Mouse (Mus musculus) midbrain, embryonic 12.5 days (tissue): ENCODE measurements around the gene Numa1. TPM values are rescaled to one million over a fixed set of nuclear protein-coding genes. Genes with fewer than 3 reads are reported as not detected.
A peak's percentile ranks its signal among the peaks of the same experiment; 100 is the strongest.
"Not testable (repeated sequence)": the region's sequence is repeated elsewhere in the genome, so short reads cannot be mapped to it uniquely, and the experiment has no call there.

ENCODE experiments used
- ATAC-seq: fragments of 200-750 bp; cut with Nextera tagmentation; 2 replicates; pipeline ENCODE4 v1.8.0; 2017; ENCODE audit warnings: low read depth, moderate TSS enrichment, moderate library complexity; ENCODE audit not compliant: low FRiP score
- H3K27ac ChIP-seq: fragments of 300-500 bp; sonication (generic); replicated peaks from 2 replicates; pipeline ENCODE4 v1.5.1; 2016; ENCODE audit warnings: mild to moderate bottlenecking
- H3K27me3 ChIP-seq: fragments of 300-500 bp; sonication (generic); 2 replicates; pipeline ENCODE4 v1.6.1; 2016; ENCODE audit warnings: mild to moderate bottlenecking
- H3K36me3 ChIP-seq: fragments of 300-500 bp; sonication (generic); 2 replicates; pipeline ENCODE4 v1.6.1; 2016
- H3K4me1 ChIP-seq: fragments of 300-500 bp; sonication (generic); 2 replicates; pipeline ENCODE4 v1.6.1; 2016
- H3K4me2 ChIP-seq: fragments of 300-500 bp; sonication (generic); replicated peaks from 2 replicates; pipeline ENCODE4 v1.6.1; 2016; ENCODE audit warnings: mild to moderate bottlenecking, moderate library complexity
- H3K4me3 ChIP-seq: fragments of 300-500 bp; sonication (generic); 2 replicates; pipeline ENCODE4 v1.5.1; 2016; ENCODE audit warnings: mild to moderate bottlenecking
- H3K9ac ChIP-seq: fragments of 300-500 bp; sonication (generic); replicated peaks from 2 replicates; pipeline ENCODE4 v1.6.1; 2016; ENCODE audit warnings: mild to moderate bottlenecking, moderate library complexity
- H3K9me3 ChIP-seq: fragments of 300-500 bp; sonication (generic); 2 replicates; pipeline ENCODE4 v1.6.1; 2016; ENCODE audit warnings: mild to moderate bottlenecking
- WGBS: fragments of 180-500 bp; shearing (Covaris S2); methylation state at CpG from one replicate; pipeline ENCODE4 v1.1.7; 2016; 5-methylcytosine and 5-hydroxymethylcytosine counted together
- polyA plus RNA-seq: library from polyadenylated mRNA; unstranded; fragments of >200 nt; fragmentation: Nextera tagmentation; extraction: Ambion mirVana; gene quantifications from 2 replicates; pipeline ENCODE4 v1.2.1, GENCODE M21; 2016

Gene Numa1
- polyA plus RNA-seq, 1 experiment from 2014 or later, result 111 TPM

DNA sequence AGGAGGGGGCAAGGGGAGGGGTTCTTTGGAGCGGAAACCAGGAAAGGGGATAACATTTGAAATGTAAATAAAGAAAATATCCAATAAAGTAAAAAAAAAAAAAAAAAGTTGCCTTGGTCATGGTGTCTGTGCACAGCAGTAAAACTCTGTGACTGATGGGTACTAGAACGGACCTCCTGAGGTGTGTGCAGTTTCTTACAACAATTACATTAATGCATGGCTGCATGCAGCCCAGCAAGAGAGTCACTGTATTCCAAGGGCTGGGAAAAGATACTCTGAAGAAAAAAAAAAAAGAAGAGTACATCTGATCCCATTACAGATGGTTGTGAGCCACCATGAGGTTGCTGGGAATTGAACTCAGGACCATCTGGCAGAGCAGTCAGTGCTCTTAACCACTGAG is 87.0 kb downstream of the Numa1 start:
- WGBS, result 98% methylated on average over 2 of the region's 2 CpGs
- H3K27ac ChIP-seq, result not testable (repeated sequence)

GRCm38 (mm10) chr7:102023821-102024220 is 89.9 kb downstream of the Numa1 start:
- no peak for ATAC-seq
- Histone ChIP-seq H3K4me3 (no peak overlapping the region), H3K9ac (no peak overlapping the region), H3K9me3 (no peaks in the 10 kb centered on the region), H3K27me3 (no peaks in the 10 kb centered on the region), H3K27ac (no peak overlapping the region), H3K4me2 (no peak overlapping the region), H3K36me3 (peaks cover 73% of the 10 kb centered on the region), H3K4me1 (no peaks in the 10 kb centered on the region)
- WGBS, result 96% methylated on average over 9 of the region's 9 CpGs

More for the DNA sequence above, 87.0 kb downstream of the Numa1 start:
- H3K4me3 ChIP-seq, H3K9me3 ChIP-seq, ATAC-seq, H3K4me2 ChIP-seq, H3K4me1 ChIP-seq, H3K9ac ChIP-seq, H3K27me3 ChIP-seq: not testable (repeated sequence)
- peaks cover 82% of the 10 kb centered on the region for H3K36me3 ChIP-seq

GRCm38 (mm10) chr7:102025187-102026119 is 91.5 kb downstream of the Numa1 start:
- H3K27me3 ChIP-seq, result no peaks in the 10 kb centered on the region
- no peak for ATAC-seq
- no peak overlapping the region for H3K9ac ChIP-seq
- no peak overlapping the region for H3K4me3 ChIP-seq
- H3K4me2 ChIP-seq, result no peak overlapping the region
- H3K9me3 ChIP-seq, result no peaks in the 10 kb centered on the region
- no peaks in the 10 kb centered on the region for H3K4me1 ChIP-seq
- H3K36me3 ChIP-seq, result peaks cover 68% of the 10 kb centered on the region
- H3K27ac ChIP-seq, result no peak overlapping the region
- WGBS, result 93% methylated on average over 2 of the region's 2 CpGs

DNA sequence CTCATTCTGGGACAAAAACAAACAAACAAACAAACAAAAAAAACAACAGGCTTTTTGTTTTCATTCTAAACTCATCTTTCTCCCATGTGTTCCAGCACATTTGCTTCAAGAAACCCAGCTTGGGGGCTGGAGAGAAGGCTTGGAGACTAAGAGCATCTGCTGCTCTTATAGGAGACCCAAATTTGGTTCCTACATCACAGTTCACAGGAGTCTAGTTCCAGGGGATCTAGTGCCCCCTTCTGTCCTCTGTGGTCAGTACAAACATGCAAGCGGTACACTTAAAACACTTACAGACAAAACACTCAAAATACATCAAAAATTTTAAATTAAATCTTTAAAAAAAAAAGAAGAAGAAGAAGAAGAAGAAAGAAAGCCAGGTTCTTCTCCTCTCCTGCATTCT is 101.0 kb downstream of the Numa1 start:
- no peak overlapping the region for H3K4me3 ChIP-seq
- no peak overlapping the region for H3K9ac ChIP-seq
- no peak for ATAC-seq
- 89% methylated on average over 1 of the region's 1 CpGs for WGBS
- H3K27ac ChIP-seq, result no peak overlapping the region
- peaks cover 96% of the 10 kb centered on the region for H3K36me3 ChIP-seq
- H3K9me3 ChIP-seq, result no peaks in the 10 kb centered on the region
- no peaks in the 10 kb centered on the region for H3K4me1 ChIP-seq
- H3K27me3 ChIP-seq, result no peaks in the 10 kb centered on the region
- H3K4me2 ChIP-seq, result no peak overlapping the region

DNA sequence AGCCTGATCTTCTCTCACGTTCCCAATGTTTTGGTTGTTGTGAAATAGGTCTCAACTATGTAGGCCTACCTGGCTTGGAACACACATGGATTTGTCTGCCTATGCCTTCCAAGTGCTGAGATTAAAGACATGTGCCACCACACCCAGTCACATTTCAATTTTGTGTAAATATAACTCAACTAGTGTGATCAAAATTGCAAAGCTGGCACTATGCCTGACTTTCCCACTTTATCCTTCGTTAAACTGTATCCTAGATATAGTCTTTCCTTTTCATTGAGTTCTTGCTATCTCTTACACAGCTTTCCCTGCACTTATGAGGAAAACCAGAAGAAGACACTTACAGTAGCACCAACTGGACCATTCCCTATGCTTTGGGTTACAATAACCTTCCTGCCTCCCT is 101.6 kb downstream of the Numa1 start:
- no peak for ATAC-seq
- no peaks in the 10 kb centered on the region for H3K9me3 ChIP-seq
- H3K36me3 ChIP-seq, result peaks cover 99% of the 10 kb centered on the region
- H3K4me3 ChIP-seq, result no peak overlapping the region
- no peak overlapping the region for H3K27ac ChIP-seq
- WGBS, result 93% methylated on average over 2 of the region's 2 CpGs
- H3K27me3 ChIP-seq, result no peaks in the 10 kb centered on the region
- no peaks in the 10 kb centered on the region for H3K4me1 ChIP-seq
- no peak overlapping the region for H3K4me2 ChIP-seq
- no peak overlapping the region for H3K9ac ChIP-seq

- Histone ChIP-seq H3K36me3 (peaks cover 95% of the 10 kb centered on the region), H3K27me3 (no peaks in the 10 kb centered on the region), H3K9ac (no peak overlapping the region), H3K9me3 (no peaks in the 10 kb centered on the region), H3K4me2 (no peak overlapping the region), H3K27ac (no peak overlapping the region), H3K4me3 (no peak overlapping the region), H3K4me1 (no peaks in the 10 kb centered on the region)
- WGBS, result 88% methylated on average over 3 of the region's 3 CpGs
- no peak for ATAC-seq
These were observed 103.4 kb downstream of the Numa1 start for GRCm38 (mm10) chr7:102037318-102037717.

DNA sequence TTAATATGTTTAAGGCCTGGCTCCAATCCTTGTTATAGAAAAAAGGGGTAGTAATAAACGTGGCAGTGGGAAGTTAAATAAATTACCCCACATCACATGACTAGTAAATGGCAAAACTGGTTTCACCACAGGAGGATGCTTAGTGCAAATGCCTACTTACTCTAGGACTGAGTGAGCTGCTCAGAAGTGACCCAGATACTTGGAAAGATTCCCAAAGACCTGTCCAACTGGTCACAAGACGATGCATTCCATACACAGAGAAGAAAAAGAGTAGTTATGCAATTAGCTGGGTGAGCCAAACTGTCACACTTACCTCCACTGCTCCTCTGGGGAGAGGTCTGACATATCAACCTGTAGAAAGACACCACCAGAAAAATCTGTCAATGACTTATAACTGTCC is 108.4 kb downstream of the Numa1 start:
- H3K27me3 ChIP-seq, result no peaks in the 10 kb centered on the region
- H3K4me3 ChIP-seq, result no peak overlapping the region
- ATAC-seq, result no peak
- H3K36me3 ChIP-seq, result peaks cover 49% of the 10 kb centered on the region
- no peak overlapping the region for H3K9ac ChIP-seq
- 88% methylated on average over 2 of the region's 2 CpGs for WGBS
- no peaks in the 10 kb centered on the region for H3K4me1 ChIP-seq
- no peaks in the 10 kb centered on the region for H3K9me3 ChIP-seq
- H3K4me2 ChIP-seq, result no peak overlapping the region
- H3K27ac ChIP-seq, result no peak overlapping the region

- ATAC-seq, H3K9me3 ChIP-seq, H3K27me3 ChIP-seq, H3K4me2 ChIP-seq, H3K9ac ChIP-seq, H3K27ac ChIP-seq, H3K4me3 ChIP-seq, H3K4me1 ChIP-seq: not testable (repeated sequence)
- peaks cover 11% of the 10 kb centered on the region; the same call in 1 of the 2 replicates for H3K36me3 ChIP-seq
These were observed 114.6 kb downstream of the Numa1 start for GRCm38 (mm10) chr7:102048524-102048923.

- Histone ChIP-seq H3K9ac (no peak overlapping the region), H3K9me3 (no peaks in the 10 kb centered on the region), H3K27ac (no peak overlapping the region), H3K4me2 (no peak overlapping the region), H3K4me1 (peaks cover 18% of the 10 kb centered on the region), H3K36me3 (peaks cover 15% of the 10 kb centered on the region), H3K27me3 (no peaks in the 10 kb centered on the region), H3K4me3 (no peak overlapping the region)
- WGBS, result 93% methylated on average over 3 of the region's 3 CpGs
- no peak for ATAC-seq
These were observed 127.4 kb downstream of the Numa1 start for GRCm38 (mm10) chr7:102061353-102061752.

DNA sequence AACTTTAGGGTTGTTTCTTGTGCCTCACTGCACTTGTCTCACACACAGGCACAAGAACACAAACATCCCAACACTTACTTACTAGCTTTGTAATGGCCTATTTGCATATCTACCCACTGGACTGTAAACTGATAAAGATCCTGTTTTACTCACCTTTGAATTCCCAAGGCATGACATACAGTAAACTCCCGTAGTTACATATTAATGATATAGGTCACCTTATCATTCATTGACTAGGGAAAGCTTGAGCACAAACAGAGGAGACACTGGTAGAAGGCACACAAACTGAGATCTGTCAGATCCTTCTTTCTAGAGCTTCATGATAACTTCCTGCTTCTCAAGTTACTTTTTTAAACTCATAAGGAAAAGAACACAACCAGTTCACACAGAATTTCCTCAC is 128.3 kb downstream of the Numa1 start:
- 98% methylated on average over 1 of the region's 1 CpGs for WGBS
- ATAC-seq, result no peak
- H3K9ac ChIP-seq, result no peak overlapping the region
- no peaks in the 10 kb centered on the region for H3K9me3 ChIP-seq
- H3K27me3 ChIP-seq, result no peaks in the 10 kb centered on the region
- H3K4me3 ChIP-seq, result no peak overlapping the region
- H3K27ac ChIP-seq, result no peak overlapping the region
- H3K4me1 ChIP-seq, result peaks cover 22% of the 10 kb centered on the region
- no peak overlapping the region for H3K4me2 ChIP-seq
- H3K36me3 ChIP-seq, result peaks cover 13% of the 10 kb centered on the region

DNA sequence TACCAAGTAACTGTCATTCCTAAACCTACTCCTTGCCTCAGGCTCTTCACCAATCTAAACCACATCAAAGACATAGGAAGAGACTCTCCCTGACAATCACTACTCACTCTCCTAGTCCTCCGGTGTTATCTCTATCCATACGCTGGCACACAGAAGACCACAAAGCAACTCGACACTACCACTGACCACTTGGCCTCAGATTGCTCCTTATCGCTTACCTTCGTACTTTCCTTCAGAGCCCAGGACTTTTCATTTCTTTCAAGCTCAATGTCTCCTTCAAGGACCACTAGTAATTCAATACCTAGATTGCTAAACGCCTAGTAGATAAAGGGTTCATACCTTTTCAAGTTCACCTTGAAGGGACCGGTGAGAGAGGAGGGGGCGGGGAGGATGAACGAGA is 130.0 kb downstream of the Numa1 start:
- H3K4me2 ChIP-seq, result peak overlapping the region; percentile 72
- no peaks in the 10 kb centered on the region for H3K27me3 ChIP-seq
- peak overlapping the region; percentile 66 for H3K4me3 ChIP-seq
- no peak for ATAC-seq
- no peak overlapping the region for H3K27ac ChIP-seq
- peak overlapping the region; percentile 67 for H3K9ac ChIP-seq
- no peaks in the 10 kb centered on the region for H3K9me3 ChIP-seq
- peaks cover 22% of the 10 kb centered on the region for H3K4me1 ChIP-seq
- WGBS, result 93% methylated on average over 9 of the region's 9 CpGs
- peaks cover 5% of the 10 kb centered on the region for H3K36me3 ChIP-seq
